Mouse (Mus musculus): ENCODE data around the gene Gsk3a. TPM values are rescaled to one million over a fixed set of nuclear protein-coding genes. Genes with fewer than 3 reads are reported as not detected.

The Gsk3a gene
- total and polyA plus RNA-seq, 3 experiments: 45.8 to 76.1 (median 47.5) TPM

GRCm38 (mm10) chr7:25247498-25247897, 9.8 kb upstream of the Gsk3a start:
- H3K79me2 ChIP-seq (replicated peaks; ENCODE audit: control insufficient read depth, extremely low read depth, insufficient read depth, poor library complexity, severe bottlenecking): peaks cover 17% of the 10 kb centered on the region
- H3K4me1 ChIP-seq (ENCODE audit: control insufficient read depth in 1 of 2, insufficient read depth in 2 of 2): peaks cover 5 to 31% of the 10 kb centered on the region in 2 experiments; a peak in 3 of 4 replicates
- H3K36me3 ChIP-seq (replicated peaks in 1 of 2; ENCODE audit: control insufficient read depth in 1 of 2, insufficient read depth in 1 of 2, low read length in 1 of 2): peaks cover 11 to 39% of the 10 kb centered on the region in 2 experiments
- H3K9ac ChIP-seq (ENCODE audit: insufficient read depth, low read depth): no peak overlapping the region
- no peak overlapping the region for H3K27ac ChIP-seq (ENCODE audit: insufficient read depth, low read depth)
- H3K27me3 ChIP-seq (replicated peaks): no peaks in the 10 kb centered on the region
- dilution Hi-C loops (cut with MboI; ENCODE audit: extremely low pct_ligation_motif_present, extremely low pct_unique_long_range_greater_than_20kb, low sequenced_read_pairs) (no loop called here), in situ Hi-C loops (cut with MboI; ENCODE audit: low pct_ligation_motif_present, low pct_unique_long_range_greater_than_20kb, low sequenced_read_pairs) (no loop called here)
- TF ChIP-seq GABPA (IDR thresholded peaks at IDR 0.05; ENCODE audit: insufficient replicate concordance, low read depth, low read length): no peak
- TF ChIP-seq RCOR1 (conservative IDR thresholded peaks at IDR 0.05; ENCODE audit: low read depth, low read length): no peak
- no peak for TF ChIP-seq ZKSCAN1 (IDR thresholded peaks at IDR 0.05; ENCODE audit: borderline replicate concordance, low read depth, low read length)
- no peak for TF ChIP-seq MEF2A (IDR thresholded peaks at IDR 0.05; ENCODE audit: borderline replicate concordance, low read depth, low read length)
- no peak for TF ChIP-seq CHD1 (IDR thresholded peaks at IDR 0.05; ENCODE audit: low read depth, low read length)
- no peak for TF ChIP-seq MAZ (IDR thresholded peaks at IDR 0.05; ENCODE audit: low read depth, low read length)
- no peak for TF ChIP-seq CHD2 (IDR thresholded peaks at IDR 0.05; ENCODE audit: low read length)
- H3K9me3 ChIP-seq (replicated peaks; ENCODE audit: low read length): no peaks in the 10 kb centered on the region
- no peak overlapping the region for H3K4me2 ChIP-seq (ENCODE audit: insufficient read depth, low read depth, poor library complexity, severe bottlenecking)
- no peak overlapping the region for H3K4me3 ChIP-seq (replicated peaks in 1 of 3; ENCODE audit: low read depth in 2 of 3, low read length in 2 of 3, poor library complexity in 1 of 3)
- DNase-seq (ENCODE audit: extremely low read depth): no peak

GRCm38 (mm10) chr7:25246759-25247137, 9.1 kb upstream of the Gsk3a start:
- Histone ChIP-seq H3K4me3 (replicated peaks in 1 of 3; ENCODE audit: low read depth in 2 of 3, low read length in 2 of 3, poor library complexity in 1 of 3) (no peak overlapping the region), H3K36me3 (replicated peaks in 1 of 2; ENCODE audit: control insufficient read depth in 1 of 2, insufficient read depth in 1 of 2, low read length in 1 of 2) (peaks cover 11 to 42% of the 10 kb centered on the region in 2 experiments), H3K27me3 (replicated peaks) (no peaks in the 10 kb centered on the region), H3K79me2 (replicated peaks; ENCODE audit: control insufficient read depth, extremely low read depth, insufficient read depth, poor library complexity, severe bottlenecking) (peaks cover 17% of the 10 kb centered on the region), H3K9ac (ENCODE audit: insufficient read depth, low read depth) (no peak overlapping the region), H3K9me3 (replicated peaks; ENCODE audit: low read length) (no peaks in the 10 kb centered on the region), H3K4me1 (ENCODE audit: control insufficient read depth in 1 of 2, insufficient read depth in 2 of 2) (peaks cover 5 to 31% of the 10 kb centered on the region in 2 experiments; a peak in 3 of 4 replicates), H3K4me2 (ENCODE audit: insufficient read depth, low read depth, poor library complexity, severe bottlenecking) (no peak overlapping the region), H3K27ac (ENCODE audit: insufficient read depth, low read depth) (no peak overlapping the region)
- no peak for DNase-seq (ENCODE audit: extremely low read depth)
- dilution Hi-C loops (cut with MboI; ENCODE audit: extremely low pct_ligation_motif_present, extremely low pct_unique_long_range_greater_than_20kb, low sequenced_read_pairs) (no loop called here), in situ Hi-C loops (cut with MboI; ENCODE audit: low pct_ligation_motif_present, low pct_unique_long_range_greater_than_20kb, low sequenced_read_pairs) (no loop called here)
- TF ChIP-seq MAX (IDR thresholded peaks at IDR 0.05; ENCODE audit: low read length) (no peak), USF1 (IDR thresholded peaks at IDR 0.05; ENCODE audit: low read depth, low read length) (no peak), NELFE (IDR thresholded peaks at IDR 0.05; ENCODE audit: low read depth, low read length) (no peak), ZC3H11A (IDR thresholded peaks at IDR 0.05; ENCODE audit: low read depth, low read length) (no peak), CTCF (conservative IDR thresholded peaks at IDR 0.05 in 1 of 2, IDR thresholded peaks at IDR 0.05 in 1 of 2; ENCODE audit: low read depth in 2 of 2, low read length in 2 of 2) (no peak), MYC (IDR thresholded peaks at IDR 0.05; ENCODE audit: low read depth, low read length) (no peak), POLR2A (IDR thresholded peaks at IDR 0.05; ENCODE audit: low read depth, low read length) (no peak), CHD1 (IDR thresholded peaks at IDR 0.05; ENCODE audit: low read depth, low read length) (no peak), POLR2AphosphoS2 (IDR thresholded peaks at IDR 0.05; ENCODE audit: low read depth, low read length) (no peak), EP300 (IDR thresholded peaks at IDR 0.05; ENCODE audit: low read length) (no peak), ETS1 (conservative IDR thresholded peaks at IDR 0.05; ENCODE audit: low read depth, low read length) (no peak), IRF4 (IDR thresholded peaks at IDR 0.05; ENCODE audit: low read depth, low read length) (no peak), USF2 (conservative IDR thresholded peaks at IDR 0.05; ENCODE audit: low read depth, low read length) (no peak), ZNF384 (IDR thresholded peaks at IDR 0.05; ENCODE audit: low read depth, low read length) (no peak), HCFC1 (IDR thresholded peaks at IDR 0.05; ENCODE audit: low read depth, low read length) (no peak), KAT2A (IDR thresholded peaks at IDR 0.05; ENCODE audit: insufficient replicate concordance, low read length) (no peak), MAZ (IDR thresholded peaks at IDR 0.05; ENCODE audit: low read depth, low read length) (no peak)

Data from CH12.LX (cell line).